Mouse (Mus musculus) limb, embryonic 12.5 days (tissue): ENCODE measurements around the gene Ankrd33. TPM values are rescaled to one million over a fixed set of nuclear protein-coding genes. Genes with fewer than 3 reads are reported as not detected.
A peak's percentile ranks its signal among the peaks of the same experiment; 100 is the strongest.

Experiments used
- ATAC-seq: fragments of 200-750 bp; cut with Nextera tagmentation; 2 replicates; pipeline ENCODE4 v1.8.0; 2017; ENCODE audit warnings: low read depth, moderate TSS enrichment; ENCODE audit not compliant: insufficient number of reproducible peaks, insufficient read depth, low FRiP score, low TSS enrichment
- H3K27ac ChIP-seq: fragments of 300-500 bp; sonication (generic); 2 replicates; pipeline ENCODE4 v1.5.1; 2016; ENCODE audit warnings: mild to moderate bottlenecking, moderate library complexity
- H3K27me3 ChIP-seq: fragments of 300-500 bp; sonication (generic); 2 replicates; pipeline ENCODE4 v1.6.1; 2016; ENCODE audit warnings: mild to moderate bottlenecking, moderate library complexity
- H3K36me3 ChIP-seq: fragments of 300-500 bp; sonication (generic); 2 replicates; pipeline ENCODE4 v1.6.1; 2016; ENCODE audit warnings: mild to moderate bottlenecking, moderate library complexity
- H3K4me1 ChIP-seq: fragments of 300-500 bp; sonication (generic); replicated peaks from 2 replicates; pipeline ENCODE4 v1.6.1; 2016
- H3K4me2 ChIP-seq: fragments of 300-500 bp; sonication (generic); 2 replicates; pipeline ENCODE4 v1.6.1; 2016; ENCODE audit warnings: mild to moderate bottlenecking, moderate library complexity
- H3K4me3 ChIP-seq: fragments of 300-500 bp; sonication (generic); replicated peaks from 2 replicates; pipeline ENCODE4 v1.5.1; 2016; ENCODE audit warnings: mild to moderate bottlenecking
- H3K9ac ChIP-seq: fragments of 300-500 bp; sonication (generic); replicated peaks from 2 replicates; pipeline ENCODE4 v1.6.1; 2016; ENCODE audit warnings: mild to moderate bottlenecking, moderate library complexity
- H3K9me3 ChIP-seq: fragments of 300-500 bp; sonication (generic); 2 replicates; pipeline ENCODE4 v1.6.1; 2016; ENCODE audit warnings: mild to moderate bottlenecking, moderate library complexity
- WGBS: fragments of 180-500 bp; shearing (Covaris S2); methylation state at CpG from one replicate; pipeline ENCODE4 v1.1.7; 2016; 5-methylcytosine and 5-hydroxymethylcytosine counted together
- polyA plus RNA-seq: library from polyadenylated mRNA; unstranded; fragments of >200 nt; fragmentation: Nextera tagmentation; extraction: Ambion mirVana; gene quantifications from 2 replicates; pipeline ENCODE4 v1.2.1, GENCODE M21; 2016

The Ankrd33 gene
- polyA plus RNA-seq, 1 experiment from 2014 or later, result not detected

DNA sequence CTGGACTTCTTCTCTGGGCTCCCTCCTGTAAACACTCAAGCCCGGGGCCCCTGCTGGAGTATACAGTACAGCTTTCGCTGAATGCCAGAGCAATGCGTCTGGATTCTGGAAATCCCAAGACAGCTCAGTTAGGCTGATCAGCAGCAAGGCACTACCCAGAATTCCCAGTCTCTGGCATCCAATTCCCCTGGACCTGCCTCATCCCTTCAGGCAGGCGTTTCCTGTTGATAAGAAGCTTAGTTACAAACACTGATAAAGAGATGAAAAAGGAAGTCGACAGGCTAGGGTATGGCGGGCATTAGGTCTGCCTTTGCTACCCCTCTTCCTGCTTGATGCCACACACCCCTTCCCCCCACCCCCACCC, 32.3 kb downstream of the Ankrd33 start:
- 46% methylated on average over 6 of the region's 6 CpGs for WGBS
- H3K36me3 ChIP-seq, result no peaks in the 10 kb centered on the region
- H3K4me2 ChIP-seq, result no peak overlapping the region
- no peak overlapping the region for H3K9ac ChIP-seq
- peaks cover 44% of the 10 kb centered on the region for H3K4me1 ChIP-seq
- H3K27me3 ChIP-seq, result 0 out of 2 replicates have a peak, but pooled peaks cover 3% of the 10 kb centered on the region
- H3K27ac ChIP-seq, result no peak overlapping the region
- H3K4me3 ChIP-seq, result no peak overlapping the region
- no peaks in the 10 kb centered on the region for H3K9me3 ChIP-seq
- ATAC-seq, result no peak

- Histone ChIP-seq H3K9ac (no peak overlapping the region), H3K4me3 (no peak overlapping the region), H3K4me2 (no peak overlapping the region), H3K36me3 (no peaks in the 10 kb centered on the region), H3K4me1 (peaks cover 36% of the 10 kb centered on the region), H3K9me3 (no peaks in the 10 kb centered on the region), H3K27me3 (0 out of 2 replicates have a peak, but pooled peaks cover 3% of the 10 kb centered on the region), H3K27ac (no peak overlapping the region)
- no peak for ATAC-seq
- WGBS, result 70% methylated on average over 6 of the region's 6 CpGs
These were observed 33.0 kb downstream of the Ankrd33 start for GRCm38 (mm10) chr15:101148604-101149003.

GRCm38 (mm10) chr15:101151409-101152261, 36.1 kb downstream of the Ankrd33 start:
- WGBS, result 82% methylated on average over 9 of the region's 9 CpGs
- no peaks in the 10 kb centered on the region for H3K36me3 ChIP-seq
- H3K27me3 ChIP-seq, result 0 out of 2 replicates have a peak, but pooled peaks cover under 1% of the 10 kb centered on the region
- no peak overlapping the region for H3K27ac ChIP-seq
- H3K4me2 ChIP-seq, result no peak overlapping the region
- H3K4me1 ChIP-seq, result peaks cover 11% of the 10 kb centered on the region; the same call in 1 of the 2 replicates
- no peak for ATAC-seq
- no peak overlapping the region for H3K4me3 ChIP-seq
- H3K9me3 ChIP-seq, result peaks cover 3% of the 10 kb centered on the region; the same call in 1 of the 2 replicates
- no peak overlapping the region for H3K9ac ChIP-seq

GRCm38 (mm10) chr15:101154700-101155616, 39.4 kb downstream of the Ankrd33 start:
- Histone ChIP-seq H3K4me1 (peaks cover 4% of the 10 kb centered on the region; the same call in 1 of the 2 replicates), H3K4me3 (no peak overlapping the region), H3K4me2 (no peak overlapping the region), H3K9me3 (peaks cover 9% of the 10 kb centered on the region; the same call in 1 of the 2 replicates), H3K27me3 (no peaks in the 10 kb centered on the region), H3K36me3 (no peaks in the 10 kb centered on the region), H3K27ac (no peak overlapping the region), H3K9ac (no peak overlapping the region)
- 79% methylated on average over 7 of the region's 7 CpGs for WGBS
- ATAC-seq, result no peak

GRCm38 (mm10) chr15:101160128-101160527, 44.6 kb downstream of the Ankrd33 start:
- Histone ChIP-seq H3K27me3 (no peaks in the 10 kb centered on the region), H3K4me1 (peaks cover 41% of the 10 kb centered on the region), H3K9ac (no peak overlapping the region; the same call in 1 of the 2 replicates), H3K4me2 (peak overlapping the region; percentile 50), H3K36me3 (no peaks in the 10 kb centered on the region), H3K4me3 (0 out of 2 replicates have a peak overlapping the region, but pooled peaks have one; percentile 19), H3K27ac (peak overlapping the region; percentile 74), H3K9me3 (peaks cover 9% of the 10 kb centered on the region; the same call in 1 of the 2 replicates)
- no peak for ATAC-seq
- WGBS, result 16% methylated on average over 1 of the region's 1 CpGs

GRCm38 (mm10) chr15:101160591-101160990, 45.0 kb downstream of the Ankrd33 start:
- Histone ChIP-seq H3K36me3 (no peaks in the 10 kb centered on the region), H3K9ac (no peak overlapping the region; the same call in 1 of the 2 replicates), H3K9me3 (peaks cover 9% of the 10 kb centered on the region; the same call in 1 of the 2 replicates), H3K4me1 (peaks cover 41% of the 10 kb centered on the region), H3K4me2 (peak overlapping the region; percentile 50), H3K27me3 (0 out of 2 replicates have a peak, but pooled peaks cover under 1% of the 10 kb centered on the region), H3K4me3 (0 out of 2 replicates have a peak overlapping the region, but pooled peaks have one; percentile 19), H3K27ac (peak overlapping the region; percentile 74)
- WGBS, result 5% methylated on average over 7 of the region's 7 CpGs
- ATAC-seq, result peak; percentile 40; the same call in 1 of the 2 replicates

- WGBS, result 74% methylated on average over 7 of the region's 7 CpGs
- no peak for ATAC-seq
- H3K4me3 ChIP-seq, result no peak overlapping the region
- peaks cover 7% of the 10 kb centered on the region; the same call in 1 of the 2 replicates for H3K9me3 ChIP-seq
- H3K4me1 ChIP-seq, result peaks cover 41% of the 10 kb centered on the region
- no peak overlapping the region for H3K9ac ChIP-seq
- H3K36me3 ChIP-seq, result no peaks in the 10 kb centered on the region
- 0 out of 2 replicates have a peak, but pooled peaks cover 2% of the 10 kb centered on the region for H3K27me3 ChIP-seq
- H3K4me2 ChIP-seq, result no peak overlapping the region
- no peak overlapping the region for H3K27ac ChIP-seq
These were observed 46.0 kb downstream of the Ankrd33 start for GRCm38 (mm10) chr15:101161534-101161933.

DNA sequence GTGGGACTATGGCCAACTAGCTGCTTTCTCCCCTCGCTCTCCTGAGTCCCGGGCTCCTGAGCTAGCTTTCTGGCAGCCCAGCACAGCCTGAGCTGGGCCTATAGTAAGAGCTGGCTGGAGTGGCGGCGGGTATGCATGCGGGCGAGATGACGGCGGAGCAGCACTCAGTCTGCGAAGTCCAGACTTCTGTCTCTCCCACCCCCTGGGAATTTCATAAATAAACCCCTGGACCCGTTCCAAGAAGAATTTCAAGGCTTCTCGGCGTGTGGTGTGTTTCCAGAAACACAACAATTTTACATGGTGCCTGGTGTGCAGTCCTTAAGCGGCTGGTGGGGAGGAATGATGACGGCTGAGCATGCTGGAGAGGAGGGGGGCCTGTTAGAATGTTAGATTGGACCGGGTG, 47.5 kb downstream of the Ankrd33 start:
- 0 out of 2 replicates have a peak, but pooled peaks cover 2% of the 10 kb centered on the region for H3K27me3 ChIP-seq
- H3K36me3 ChIP-seq, result no peaks in the 10 kb centered on the region
- peaks cover 41% of the 10 kb centered on the region for H3K4me1 ChIP-seq
- peak overlapping the region; percentile 35 for H3K4me2 ChIP-seq
- WGBS, result 12% methylated on average over 15 of the region's 15 CpGs
- no peaks in the 10 kb centered on the region for H3K9me3 ChIP-seq
- H3K27ac ChIP-seq, result peak overlapping the region; percentile 79
- ATAC-seq, result peak; percentile 70; the same call in 1 of the 2 replicates
- H3K9ac ChIP-seq, result 0 out of 2 replicates have a peak overlapping the region, but pooled peaks have one; percentile 12
- no peak overlapping the region for H3K4me3 ChIP-seq

DNA sequence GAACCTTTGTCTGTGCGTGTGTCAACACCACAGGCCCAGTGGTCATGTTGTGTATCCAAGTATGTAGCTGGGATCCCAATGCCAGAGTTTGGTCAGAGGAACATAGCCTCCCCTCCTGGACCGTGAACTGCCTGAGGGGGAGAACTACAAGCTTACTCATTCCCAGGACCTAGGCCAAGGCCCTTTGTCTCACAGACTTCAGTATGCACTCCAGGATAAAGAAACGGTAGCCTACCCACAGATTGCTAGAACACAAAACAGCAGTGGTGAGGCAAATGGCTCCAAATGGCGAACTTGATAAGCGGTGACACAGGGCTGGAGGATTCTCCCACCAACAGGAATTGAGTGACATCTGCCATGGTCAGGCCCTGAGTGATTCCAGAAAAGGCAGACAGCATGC, 48.3 kb downstream of the Ankrd33 start:
- H3K27me3 ChIP-seq, result 0 out of 2 replicates have a peak, but pooled peaks cover 2% of the 10 kb centered on the region
- H3K9me3 ChIP-seq, result no peaks in the 10 kb centered on the region
- no peaks in the 10 kb centered on the region for H3K36me3 ChIP-seq
- peak overlapping the region; percentile 79 for H3K27ac ChIP-seq
- H3K4me3 ChIP-seq, result no peak overlapping the region
- ATAC-seq, result no peak
- H3K9ac ChIP-seq, result no peak overlapping the region
- WGBS, result 66% methylated on average over 5 of the region's 5 CpGs
- H3K4me1 ChIP-seq, result peaks cover 41% of the 10 kb centered on the region
- H3K4me2 ChIP-seq, result no peak overlapping the region

DNA sequence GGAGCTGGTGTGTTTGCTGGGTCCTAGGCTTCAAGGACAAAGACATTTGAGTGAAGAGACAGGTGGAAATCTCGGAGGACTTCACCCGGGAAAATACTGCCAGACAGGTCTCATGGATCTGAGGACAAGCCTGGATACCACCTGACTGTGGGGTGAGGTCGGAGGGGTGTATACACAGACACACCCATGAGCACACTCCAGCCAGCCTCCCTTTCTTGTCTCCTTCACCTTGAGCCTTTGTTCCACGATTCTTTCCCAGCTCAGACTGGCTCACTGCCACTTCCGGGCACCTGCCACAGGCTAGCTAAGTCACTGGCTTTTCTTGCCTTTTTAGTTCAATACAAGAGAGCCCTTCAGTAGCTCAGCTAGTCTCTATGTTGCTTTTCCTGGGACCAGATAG, 48.7 kb downstream of the Ankrd33 start:
- no peak overlapping the region for H3K27ac ChIP-seq

More for the DNA sequence above, 48.7 kb downstream of the Ankrd33 start:
- H3K27me3 ChIP-seq, result 0 out of 2 replicates have a peak, but pooled peaks cover 2% of the 10 kb centered on the region
- H3K4me1 ChIP-seq, result peaks cover 41% of the 10 kb centered on the region
- no peaks in the 10 kb centered on the region for H3K9me3 ChIP-seq
- no peak overlapping the region for H3K4me2 ChIP-seq
- H3K36me3 ChIP-seq, result no peaks in the 10 kb centered on the region
- no peak for ATAC-seq
- H3K4me3 ChIP-seq, result no peak overlapping the region
- 60% methylated on average over 5 of the region's 5 CpGs for WGBS
- no peak overlapping the region for H3K9ac ChIP-seq
